8 mouse cellular contexts compared by ENCODE assay signal in the genomic region with DNA sequence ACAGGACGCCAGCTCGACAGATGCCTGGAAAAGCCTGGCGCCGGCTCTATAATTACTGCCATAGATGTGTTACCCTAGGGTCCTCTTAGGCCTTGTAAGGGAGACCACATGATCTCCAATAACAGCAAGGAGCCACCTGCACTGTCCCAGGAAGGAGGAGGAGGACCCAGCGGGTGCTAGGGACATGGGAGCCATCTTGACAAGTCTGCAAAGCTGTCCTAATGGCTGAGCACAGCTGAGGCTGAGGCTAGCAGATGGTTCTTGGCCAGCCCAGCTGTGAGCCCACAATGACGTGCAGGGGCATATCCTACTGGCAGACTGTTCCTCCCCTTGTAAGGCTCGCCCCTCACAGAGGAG. TPM values are rescaled to one million over a fixed set of nuclear protein-coding genes. Genes with fewer than 3 reads are reported as not detected.
A peak's percentile ranks its signal among the peaks of the same experiment; 100 is the strongest.
DNase-seq lines count a peak whose midpoint lies in the region; ATAC-seq and TF ChIP-seq lines count a peak whose summit lies in the region.

No protein-coding gene starts in this region.

- 63% methylated on average over 7 of the region's 7 CpGs for WGBS in lung, embryonic 14.5 days
- WGBS in embryonic facial prominence, embryonic 15.5 days: 41% methylated on average over 7 of the region's 7 CpGs
- WGBS in limb, embryonic 13.5 days: 53% methylated on average over 7 of the region's 7 CpGs
- 37% methylated on average over 7 of the region's 7 CpGs for WGBS in neural tube, embryonic 15.5 days
- WGBS in cerebellum, adult 2 months: 65% methylated on average over 7 of the region's 7 CpGs

- H3K4me1 ChIP-seq in lung, embryonic 14.5 days (ENCODE audit: insufficient read depth): peaks cover 9% of the 10 kb centered on the region
- H3K4me1 ChIP-seq in embryonic facial prominence, embryonic 15.5 days: peaks cover 29% of the 10 kb centered on the region
- peaks cover 22% of the 10 kb centered on the region for H3K4me1 ChIP-seq in limb, embryonic 13.5 days
- peaks cover 19% of the 10 kb centered on the region for H3K4me1 ChIP-seq in neural tube, embryonic 15.5 days
- H3K4me1 ChIP-seq in cerebellum, adult 2 months (ENCODE audit: control insufficient read depth, insufficient read depth, low read length): peaks cover 7% of the 10 kb centered on the region

- no peaks in the 10 kb centered on the region for H3K9me3 ChIP-seq in lung, embryonic 14.5 days (ENCODE audit: low read depth, low read length)
- H3K9me3 ChIP-seq in embryonic facial prominence, embryonic 15.5 days (replicated peaks): no peaks in the 10 kb centered on the region
- no peaks in the 10 kb centered on the region for H3K9me3 ChIP-seq in limb, embryonic 13.5 days
- no peaks in the 10 kb centered on the region for H3K9me3 ChIP-seq in neural tube, embryonic 15.5 days (replicated peaks)

- no peak overlapping the region for H3K9ac ChIP-seq in lung, embryonic 14.5 days
- H3K9ac ChIP-seq in embryonic facial prominence, embryonic 15.5 days: no peak overlapping the region
- H3K9ac ChIP-seq in limb, embryonic 13.5 days: no peak overlapping the region
- no peak overlapping the region for H3K9ac ChIP-seq in neural tube, embryonic 15.5 days (replicated peaks)

- DNase-seq in lung, embryonic 14.5 days: no peak
- DNase-seq in lung, postnatal 10 days: no peak
- no peak for DNase-seq in right cerebral cortex, postnatal 25 days
- DNase-seq in cerebellum, adult 2 months: no peak
- no peak for DNase-seq in right cerebral cortex, postnatal 10 days (ENCODE audit: low spot score in 2 of 2)

- TF ChIP-seq POLR2A in cerebellum, adult 2 months (IDR thresholded peaks at IDR 0.05; ENCODE audit: borderline replicate concordance, insufficient read depth, low read length): no peak

- H3K4me3 ChIP-seq in lung, embryonic 14.5 days (ENCODE audit: low read depth, low read length): no peak overlapping the region
- H3K4me3 ChIP-seq in embryonic facial prominence, embryonic 15.5 days (replicated peaks): no peak overlapping the region
- H3K4me3 ChIP-seq in limb, embryonic 13.5 days: no peak overlapping the region
- H3K4me3 ChIP-seq in neural tube, embryonic 15.5 days (replicated peaks): no peak overlapping the region
- no peak overlapping the region for H3K4me3 ChIP-seq in cerebellum, adult 2 months (replicated peaks; ENCODE audit: insufficient read depth, low read depth, low read length)

- 0 out of 2 replicates have a peak overlapping the region, but pooled peaks have one; percentile 33 for H3K4me2 ChIP-seq in lung, embryonic 14.5 days
- H3K4me2 ChIP-seq in embryonic facial prominence, embryonic 15.5 days (replicated peaks): 0 out of 2 replicates have a peak overlapping the region, but pooled peaks have one; percentile 25
- H3K4me2 ChIP-seq in limb, embryonic 13.5 days (replicated peaks): 0 out of 2 replicates have a peak overlapping the region, but pooled peaks have one; percentile 41
- H3K4me2 ChIP-seq in neural tube, embryonic 15.5 days: no peak overlapping the region

- no peaks in the 10 kb centered on the region for H3K27me3 ChIP-seq in lung, embryonic 14.5 days (ENCODE audit: insufficient read depth, low read length)
- no peaks in the 10 kb centered on the region for H3K27me3 ChIP-seq in embryonic facial prominence, embryonic 15.5 days
- peaks cover 12% of the 10 kb centered on the region; the same call in 1 of the 2 replicates for H3K27me3 ChIP-seq in limb, embryonic 13.5 days
- H3K27me3 ChIP-seq in neural tube, embryonic 15.5 days (replicated peaks): peaks cover 3% of the 10 kb centered on the region
- no peaks in the 10 kb centered on the region for H3K27me3 ChIP-seq in cerebellum, adult 2 months (ENCODE audit: control insufficient read depth, insufficient read depth, low read length)

- H3K27ac ChIP-seq in lung, embryonic 14.5 days (ENCODE audit: low read depth): peak overlapping the region; percentile 46; the same call in 1 of the 2 replicates
- peak overlapping the region; percentile 55 for H3K27ac ChIP-seq in embryonic facial prominence, embryonic 15.5 days (replicated peaks)
- no peak overlapping the region for H3K27ac ChIP-seq in limb, embryonic 13.5 days
- H3K27ac ChIP-seq in neural tube, embryonic 15.5 days (replicated peaks): peak overlapping the region; percentile 28; the same call in 1 of the 2 replicates
- no peak overlapping the region for H3K27ac ChIP-seq in cerebellum, adult 2 months (ENCODE audit: insufficient read depth, low read length)

- H3K36me3 ChIP-seq in lung, embryonic 14.5 days (ENCODE audit: insufficient read depth): no peaks in the 10 kb centered on the region
- H3K36me3 ChIP-seq in embryonic facial prominence, embryonic 15.5 days: no peaks in the 10 kb centered on the region
- no peaks in the 10 kb centered on the region for H3K36me3 ChIP-seq in limb, embryonic 13.5 days
- H3K36me3 ChIP-seq in neural tube, embryonic 15.5 days: no peaks in the 10 kb centered on the region

- peak; percentile 32; the same call in 1 of the 2 replicates for ATAC-seq in lung, embryonic 14.5 days (ENCODE audit: insufficient read depth)
- ATAC-seq in embryonic facial prominence, embryonic 15.5 days (ENCODE audit: insufficient number of reproducible peaks, low FRiP score, low TSS enrichment, low read depth): peak; percentile 39
- ATAC-seq in limb, embryonic 13.5 days (ENCODE audit: low FRiP score, low read depth): peak; percentile 57; the same call in 1 of the 2 replicates
- peak; percentile 29; the same call in 1 of the 2 replicates for ATAC-seq in neural tube, embryonic 15.5 days (ENCODE audit: low FRiP score)

- TF ChIP-seq CTCF in lung, embryonic 14.5 days (IDR thresholded peaks at IDR 0.05; ENCODE audit: low read depth): no peak
- TF ChIP-seq CTCF in cerebellum, adult 2 months (IDR thresholded peaks at IDR 0.05; ENCODE audit: borderline replicate concordance, insufficient read depth, low read depth, low read length): no peak

RNA-seq across cellular contexts. Expression of gene Osgin1, which starts 5.9 kb away (rescaled TPM):
- polyA plus RNA-seq in lung, embryonic 14.5 days (2014; fragmentation: Nextera tagmentation; extraction: Ambion mirVana): 0.53 and 0.85 TPM in 2 replicates
- 2.1 and 3.0 TPM in 2 replicates for polyA plus RNA-seq in embryonic facial prominence, embryonic 15.5 days (2015; fragmentation: Nextera tagmentation; extraction: Ambion mirVana)
- 0.73 and 0.76 TPM in 2 replicates for polyA plus RNA-seq in limb, embryonic 13.5 days (2015; fragmentation: Nextera tagmentation; extraction: Ambion mirVana)
- 0.35 and 0.82 TPM in 2 replicates for polyA plus RNA-seq in neural tube, embryonic 15.5 days (2015; fragmentation: Nextera tagmentation; extraction: Ambion mirVana)
- polyA plus RNA-seq in cerebellum, adult 2 months (2012; rRNA removed): 0.84 and 0.93 TPM in 2 replicates

RNA-seq across cellular contexts. Expression of gene Necab2, which starts 6.6 kb away (rescaled TPM):
- polyA plus RNA-seq in lung, embryonic 14.5 days (2014; fragmentation: Nextera tagmentation; extraction: Ambion mirVana): 1.9 and 2.2 TPM in 2 replicates
- polyA plus RNA-seq in embryonic facial prominence, embryonic 15.5 days (2015; fragmentation: Nextera tagmentation; extraction: Ambion mirVana): 2.5 and 4.7 TPM in 2 replicates
- polyA plus RNA-seq in limb, embryonic 13.5 days (2015; fragmentation: Nextera tagmentation; extraction: Ambion mirVana): 3.1 and 3.5 TPM in 2 replicates
- polyA plus RNA-seq in neural tube, embryonic 15.5 days (2015; fragmentation: Nextera tagmentation; extraction: Ambion mirVana): 35.3 and 45.3 TPM in 2 replicates
- polyA plus RNA-seq in cerebellum, adult 2 months (2012; rRNA removed): 17.0 and 26.6 TPM in 2 replicates

RNA-seq across cellular contexts. Expression of gene Mlycd, which starts 45.2 kb away (rescaled TPM):
- polyA plus RNA-seq in lung, embryonic 14.5 days (2014; fragmentation: Nextera tagmentation; extraction: Ambion mirVana): 11.8 and 14.0 TPM in 2 replicates
- 15.3 and 15.5 TPM in 2 replicates for polyA plus RNA-seq in embryonic facial prominence, embryonic 15.5 days (2015; fragmentation: Nextera tagmentation; extraction: Ambion mirVana)
- 9.6 and 11.4 TPM in 2 replicates for polyA plus RNA-seq in limb, embryonic 13.5 days (2015; fragmentation: Nextera tagmentation; extraction: Ambion mirVana)
- polyA plus RNA-seq in neural tube, embryonic 15.5 days (2015; fragmentation: Nextera tagmentation; extraction: Ambion mirVana): 15.8 and 16.0 TPM in 2 replicates
- polyA plus RNA-seq in cerebellum, adult 2 months (2012; rRNA removed): 30.5 and 31.6 TPM in 2 replicates

Comparison
In these comparisons a context has a peak if more than half of its experiments do, and no peak if none do; other contexts are left out.
1. H3K27ac ChIP-seq: peak in lung, embryonic 14.5 days (single experiment), embryonic facial prominence, embryonic 15.5 days (single experiment) and neural tube, embryonic 15.5 days (single experiment); none in limb, embryonic 13.5 days (single experiment) and cerebellum, adult 2 months (single experiment).
2. Peak in every context shown above with its lines, with median percentiles within 50 percentile points of each other: ATAC-seq.